Mouse (Mus musculus) forebrain, embryonic 16.5 days (tissue): ENCODE results near the gene Amotl1. TPM values are rescaled to one million over a fixed set of nuclear protein-coding genes. Genes with fewer than 3 reads are reported as not detected.

ENCODE experiments used
- ATAC-seq: fragments of 200-750 bp; cut with Nextera tagmentation; 2 replicates; pipeline ENCODE4 v1.8.0; 2017; ENCODE audit warnings: mild to moderate bottlenecking, moderate library complexity
- H3K27ac ChIP-seq: fragments of 300-500 bp; sonication (generic); 2 replicates; pipeline ENCODE4 v1.5.1; 2014; ENCODE audit warnings: low read length, control low read depth
- H3K27me3 ChIP-seq: fragments of 300-500 bp; sonication (generic); replicated peaks from 2 replicates; pipeline ENCODE4 v1.6.1; 2014; ENCODE audit warnings: low read length; ENCODE audit not compliant: control insufficient read depth, insufficient read depth
- H3K36me3 ChIP-seq: fragments of 300-500 bp; sonication (generic); 2 replicates; pipeline ENCODE4 v1.6.1; 2014; ENCODE audit not compliant: control insufficient read depth, insufficient read depth
- H3K4me1 ChIP-seq: fragments of 300-500 bp; sonication (generic); replicated peaks from 2 replicates; pipeline ENCODE4 v1.6.1; 2014; ENCODE audit warnings: low read length; ENCODE audit not compliant: control insufficient read depth, insufficient read depth
- H3K4me2 ChIP-seq: fragments of 300-500 bp; sonication (generic); 2 replicates; pipeline ENCODE4 v1.6.1; 2014; ENCODE audit warnings: mild to moderate bottlenecking, low read length, control low read depth
- H3K4me3 ChIP-seq: fragments of 300-500 bp; sonication (generic); replicated peaks from 2 replicates; pipeline ENCODE4 v1.5.1; 2014; ENCODE audit warnings: mild to moderate bottlenecking, low read length, control low read depth
- H3K9ac ChIP-seq: fragments of 300-500 bp; sonication (generic); replicated peaks from 2 replicates; pipeline ENCODE4 v1.6.1; 2014; ENCODE audit warnings: low read depth, low read length, control low read depth
- H3K9me3 ChIP-seq: fragments of 300-500 bp; sonication (generic); 2 replicates; pipeline ENCODE4 v1.6.1; 2016; ENCODE audit warnings: low read length; ENCODE audit not compliant: control insufficient read depth
- whole genome bisulfite sequencing: fragments of 180-500 bp; shearing (Covaris S2); extraction: QIAGEN DNeasy Blood & Tissue Kit; methylation state at CpG from one replicate; pipeline ENCODE4 v1.1.7; 2014; 5-methylcytosine and 5-hydroxymethylcytosine counted together
- polyA plus RNA-seq: library from polyadenylated mRNA; unstranded; fragments of >200 nt; fragmentation: Nextera tagmentation; extraction: Ambion mirVana; gene quantifications from 2 replicates; pipeline ENCODE4 v1.2.1, GENCODE M21; 2015

The Amotl1 gene
- polyA plus RNA-seq, 1 experiment from 2014 or later, result 9.9 TPM

DNA sequence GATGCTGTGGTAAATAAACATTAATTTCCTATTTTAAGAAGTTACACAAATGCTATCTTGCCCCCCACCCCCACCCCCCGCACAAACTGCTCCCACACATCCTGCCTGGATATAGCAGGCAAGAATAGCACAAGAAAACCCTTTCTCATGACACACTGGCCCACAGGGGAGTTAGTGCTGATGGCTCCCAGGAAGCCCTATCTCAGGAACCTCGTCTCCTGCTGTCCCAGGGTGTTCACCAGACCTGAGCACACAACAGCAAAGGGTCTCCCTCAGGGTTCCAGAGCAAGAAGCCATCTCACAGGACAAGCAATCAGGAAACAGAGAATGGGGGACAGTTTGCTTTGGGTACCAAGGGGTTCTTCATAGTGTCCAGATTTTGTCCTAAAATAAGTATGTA is 17.3 kb downstream of the Amotl1 start:
- no peaks in the 10 kb centered on the region for H3K36me3 ChIP-seq
- H3K9ac ChIP-seq, result no peak overlapping the region
- H3K4me2 ChIP-seq, result no peak overlapping the region
- WGBS, result 78% methylated on average over 2 of the region's 2 CpGs
- no peak overlapping the region for H3K27ac ChIP-seq
- no peaks in the 10 kb centered on the region for H3K4me1 ChIP-seq
- H3K9me3 ChIP-seq, result no peaks in the 10 kb centered on the region
- no peaks in the 10 kb centered on the region for H3K27me3 ChIP-seq
- no peak for ATAC-seq
- no peak overlapping the region for H3K4me3 ChIP-seq

DNA sequence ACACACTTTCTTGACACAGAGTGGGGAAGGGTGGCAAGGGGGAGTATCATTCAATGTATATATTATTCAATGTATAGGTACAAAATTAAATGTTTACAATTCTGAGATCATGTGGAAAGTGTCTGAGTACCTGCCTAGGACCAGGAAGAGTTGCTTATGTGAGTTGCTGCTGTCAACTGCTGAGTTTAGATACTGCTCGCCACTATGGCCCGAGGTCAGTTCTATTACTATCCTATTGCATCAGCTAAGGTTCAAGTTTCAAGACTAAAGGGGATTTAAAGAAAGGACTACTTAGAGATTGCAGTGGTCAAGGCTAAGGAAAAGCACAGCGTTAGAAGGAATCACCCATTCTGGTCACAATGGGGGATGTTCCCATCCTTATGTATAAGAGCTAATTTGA is 18.9 kb downstream of the Amotl1 start:
- ATAC-seq, result no peak
- Histone ChIP-seq H3K27me3 (no peaks in the 10 kb centered on the region), H3K9ac (no peak overlapping the region), H3K36me3 (no peaks in the 10 kb centered on the region), H3K27ac (no peak overlapping the region), H3K9me3 (no peaks in the 10 kb centered on the region), H3K4me3 (no peak overlapping the region), H3K4me2 (no peak overlapping the region), H3K4me1 (no peaks in the 10 kb centered on the region)
- 89% methylated on average over 3 of the region's 3 CpGs for WGBS

GRCm38 (mm10) chr9:14625024-14625423 is 19.8 kb downstream of the Amotl1 start:
- no peak overlapping the region for H3K27ac ChIP-seq
- no peak overlapping the region for H3K4me2 ChIP-seq
- no peak overlapping the region for H3K9ac ChIP-seq
- H3K36me3 ChIP-seq, result no peaks in the 10 kb centered on the region
- H3K9me3 ChIP-seq, result no peaks in the 10 kb centered on the region
- no peak for ATAC-seq
- WGBS, result 64% methylated on average over 3 of the region's 3 CpGs
- H3K27me3 ChIP-seq, result no peaks in the 10 kb centered on the region
- H3K4me1 ChIP-seq, result no peaks in the 10 kb centered on the region
- H3K4me3 ChIP-seq, result no peak overlapping the region

DNA sequence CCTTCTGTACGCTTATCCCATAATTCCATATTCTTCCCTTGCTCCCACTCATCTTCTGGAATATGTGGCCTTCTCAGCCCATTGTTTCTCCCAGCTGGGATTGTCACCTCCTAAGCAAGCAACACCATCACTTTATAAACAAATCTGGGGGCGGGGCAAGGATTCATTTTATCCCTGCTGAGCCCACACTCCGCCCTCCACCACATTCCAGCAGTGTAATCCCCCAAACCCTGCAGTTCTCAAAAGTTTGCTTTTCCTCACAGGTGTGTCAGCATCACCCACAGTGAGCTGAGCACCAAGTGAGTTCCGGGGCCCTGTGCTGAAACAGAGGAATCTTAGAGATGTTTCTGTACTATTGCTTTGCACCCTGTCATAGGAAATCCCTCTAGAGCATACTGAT is 20.9 kb downstream of the Amotl1 start:
- Histone ChIP-seq H3K27ac (no peak overlapping the region), H3K9ac (no peak overlapping the region), H3K36me3 (no peaks in the 10 kb centered on the region), H3K4me1 (no peaks in the 10 kb centered on the region), H3K27me3 (no peaks in the 10 kb centered on the region), H3K9me3 (no peaks in the 10 kb centered on the region), H3K4me2 (no peak overlapping the region), H3K4me3 (no peak overlapping the region)
- no peak for ATAC-seq
- WGBS, result 60% methylated on average over 4 of the region's 4 CpGs

DNA sequence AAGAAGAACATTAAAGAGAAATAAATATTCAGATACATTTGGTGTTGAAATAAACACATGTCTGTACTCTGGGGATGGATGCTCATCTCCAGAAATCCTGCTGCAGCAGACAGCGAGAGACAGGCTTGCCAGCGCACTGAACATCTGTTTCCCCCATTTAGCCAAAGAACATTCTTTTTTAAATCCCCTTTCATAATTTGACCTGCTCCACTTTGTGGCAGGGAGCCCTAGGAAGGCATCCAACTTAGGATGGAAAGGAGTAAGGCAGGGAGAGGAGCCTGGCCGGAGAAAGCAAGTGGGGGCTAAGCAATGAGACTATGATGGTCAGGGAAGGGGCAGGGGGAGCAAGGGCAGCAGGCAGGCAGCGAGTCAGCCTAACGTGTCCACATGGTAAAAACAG is 21.6 kb downstream of the Amotl1 start:
- Histone ChIP-seq H3K4me2 (no peak overlapping the region), H3K27me3 (no peaks in the 10 kb centered on the region), H3K4me3 (no peak overlapping the region), H3K36me3 (no peaks in the 10 kb centered on the region), H3K9me3 (no peaks in the 10 kb centered on the region), H3K27ac (no peak overlapping the region), H3K4me1 (no peaks in the 10 kb centered on the region), H3K9ac (no peak overlapping the region)
- 65% methylated on average over 5 of the region's 5 CpGs for WGBS
- ATAC-seq, result no peak

GRCm38 (mm10) chr9:14622848-14623247 is 22.0 kb downstream of the Amotl1 start:
- no peak overlapping the region for H3K27ac ChIP-seq
- H3K4me3 ChIP-seq, result no peak overlapping the region
- no peak overlapping the region for H3K9ac ChIP-seq
- ATAC-seq, result no peak
- no peaks in the 10 kb centered on the region for H3K27me3 ChIP-seq
- H3K4me2 ChIP-seq, result no peak overlapping the region
- H3K9me3 ChIP-seq, result no peaks in the 10 kb centered on the region
- no peaks in the 10 kb centered on the region for H3K36me3 ChIP-seq
- H3K4me1 ChIP-seq, result no peaks in the 10 kb centered on the region
- 82% methylated on average over 3 of the region's 3 CpGs for WGBS

- 75% methylated on average over 5 of the region's 5 CpGs for WGBS
- H3K4me1 ChIP-seq, result peaks cover 4% of the 10 kb centered on the region
- no peaks in the 10 kb centered on the region for H3K36me3 ChIP-seq
- no peaks in the 10 kb centered on the region for H3K9me3 ChIP-seq
- no peaks in the 10 kb centered on the region for H3K27me3 ChIP-seq
- ATAC-seq, result no peak
- no peak overlapping the region for H3K4me3 ChIP-seq
- no peak overlapping the region for H3K4me2 ChIP-seq
- H3K9ac ChIP-seq, result no peak overlapping the region
- H3K27ac ChIP-seq, result no peak overlapping the region
Measured at GRCm38 (mm10) chr9:14620107-14620506, 24.7 kb downstream of the Amotl1 start.

- Histone ChIP-seq H3K27ac (peak overlapping the region; percentile 49; the same call in 1 of the 2 replicates), H3K4me1 (peaks cover 31% of the 10 kb centered on the region), H3K4me3 (peak overlapping the region; percentile 83), H3K9me3 (no peaks in the 10 kb centered on the region), H3K4me2 (peak overlapping the region; percentile 81), H3K27me3 (no peaks in the 10 kb centered on the region), H3K9ac (peak overlapping the region; percentile 96), H3K36me3 (no peaks in the 10 kb centered on the region)
- peak; percentile 82 for ATAC-seq
- 9% methylated on average over 33 of the region's 33 CpGs for WGBS
Measured at GRCm38 (mm10) chr9:14614931-14615880, 29.6 kb downstream of the Amotl1 start.

- Histone ChIP-seq H3K4me1 (peaks cover 34% of the 10 kb centered on the region), H3K27ac (peak overlapping the region; percentile 79), H3K36me3 (no peaks in the 10 kb centered on the region), H3K4me3 (peak overlapping the region; percentile 83), H3K4me2 (peak overlapping the region; percentile 81), H3K27me3 (no peaks in the 10 kb centered on the region), H3K9ac (peak overlapping the region; percentile 96), H3K9me3 (no peaks in the 10 kb centered on the region)
- under 1% methylated on average over 50 of the region's 50 CpGs for WGBS
- peak; percentile 75 for ATAC-seq
Measured at GRCm38 (mm10) chr9:14614205-14614930, 30.5 kb downstream of the Amotl1 start.
